Mouse (Mus musculus): ENCODE results near the gene Lca5l. TPM values are rescaled to one million over a fixed set of nuclear protein-coding genes. Genes with fewer than 3 reads are reported as not detected.

The Lca5l gene
- polyA plus RNA-seq, 1 experiment, result 0.06 TPM

DNA sequence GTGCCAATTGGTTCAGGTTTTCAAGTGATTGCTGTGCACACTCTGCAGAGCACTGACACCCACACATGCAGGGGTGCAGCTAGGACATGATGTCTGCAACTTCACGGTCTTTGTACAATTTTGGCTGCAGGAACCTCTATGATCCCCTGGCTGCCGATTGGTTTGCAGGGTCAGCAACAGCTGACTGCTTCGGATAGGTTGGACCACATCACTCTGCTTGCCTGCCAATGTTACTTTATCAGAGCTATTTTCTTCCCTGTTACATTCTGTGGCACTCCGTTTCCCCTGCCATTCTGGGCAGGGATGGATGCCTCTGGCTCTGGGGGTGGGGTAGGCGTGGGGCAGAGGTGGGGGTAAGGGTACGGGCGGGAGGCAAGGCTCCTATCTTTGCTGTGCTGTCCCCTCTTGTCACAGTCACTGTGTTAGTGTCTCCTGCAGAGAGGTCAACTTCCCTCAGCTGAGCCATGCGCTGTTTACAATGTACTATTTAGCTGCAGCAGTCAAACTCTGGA, 37.0 kb upstream of the Lca5l start:
- H3K36me3 ChIP-seq (ENCODE audit: control insufficient read depth, insufficient read depth, low read length), result no peaks in the 10 kb centered on the region
- H3K4me3 ChIP-seq (ENCODE audit: low read depth, low read length), result no peak overlapping the region
- TF ChIP-seq CTCF (IDR thresholded peaks at IDR 0.05; ENCODE audit: extremely low read depth, insufficient read length, insufficient replicate concordance, low read depth, low read length), result no peak
- no peak for TF ChIP-seq POLR2A (IDR thresholded peaks at IDR 0.05; ENCODE audit: low read depth, low read length)
- no peak overlapping the region for H3K27ac ChIP-seq (ENCODE audit: insufficient read depth, low read depth, low read length)
- H3K27me3 ChIP-seq (ENCODE audit: control insufficient read depth, insufficient read depth, low read length), result no peaks in the 10 kb centered on the region
- peaks cover 7% of the 10 kb centered on the region; the same call in 1 of the 2 replicates for H3K4me1 ChIP-seq (ENCODE audit: control insufficient read depth, insufficient read depth, insufficient read length, low read length)
- WGBS, result 73% methylated on average over 8 of the region's 8 CpGs

- 19% methylated on average over 13 of the region's 13 CpGs for WGBS
- Histone ChIP-seq H3K4me1 (ENCODE audit: control insufficient read depth, insufficient read depth, insufficient read length, low read length) (peaks cover 7% of the 10 kb centered on the region; the same call in 1 of the 2 replicates), H3K27me3 (ENCODE audit: control insufficient read depth, insufficient read depth, low read length) (no peaks in the 10 kb centered on the region), H3K27ac (ENCODE audit: insufficient read depth, low read depth, low read length) (0 out of 2 replicates have a peak overlapping the region, but pooled peaks have one; percentile 8), H3K4me3 (ENCODE audit: low read depth, low read length) (no peak overlapping the region), H3K36me3 (ENCODE audit: control insufficient read depth, insufficient read depth, low read length) (no peaks in the 10 kb centered on the region)
- TF ChIP-seq POLR2A (IDR thresholded peaks at IDR 0.05; ENCODE audit: low read depth, low read length), result no peak
- TF ChIP-seq CTCF (IDR thresholded peaks at IDR 0.05; ENCODE audit: extremely low read depth, insufficient read length, insufficient replicate concordance, low read depth, low read length), result no peak
Measured at GRCm38 (mm10) chr16:96228438-96228837, 36.4 kb upstream of the Lca5l start.

- Histone ChIP-seq H3K27me3 (ENCODE audit: control insufficient read depth, insufficient read depth, low read length) (no peaks in the 10 kb centered on the region), H3K36me3 (ENCODE audit: control insufficient read depth, insufficient read depth, low read length) (no peaks in the 10 kb centered on the region), H3K27ac (ENCODE audit: insufficient read depth, low read depth, low read length) (no peak overlapping the region), H3K4me1 (ENCODE audit: control insufficient read depth, insufficient read depth, insufficient read length, low read length) (0 out of 2 replicates have a peak, but pooled peaks cover 1% of the 10 kb centered on the region), H3K4me3 (ENCODE audit: low read depth, low read length) (no peak overlapping the region)
- TF ChIP-seq POLR2A (IDR thresholded peaks at IDR 0.05; ENCODE audit: low read depth, low read length), result no peak
- no peak for TF ChIP-seq CTCF (IDR thresholded peaks at IDR 0.05; ENCODE audit: extremely low read depth, insufficient read length, insufficient replicate concordance, low read depth, low read length)
- WGBS, result 83% methylated on average over 1 of the region's 1 CpGs
Measured at GRCm38 (mm10) chr16:96222452-96222851, 30.4 kb upstream of the Lca5l start.

GRCm38 (mm10) chr16:96221959-96222358, 29.9 kb upstream of the Lca5l start:
- H3K36me3 ChIP-seq (ENCODE audit: control insufficient read depth, insufficient read depth, low read length), result no peaks in the 10 kb centered on the region
- H3K27me3 ChIP-seq (ENCODE audit: control insufficient read depth, insufficient read depth, low read length), result no peaks in the 10 kb centered on the region
- H3K27ac ChIP-seq (ENCODE audit: insufficient read depth, low read depth, low read length), result no peak overlapping the region
- H3K4me1 ChIP-seq (ENCODE audit: control insufficient read depth, insufficient read depth, insufficient read length, low read length), result no peaks in the 10 kb centered on the region
- 72% methylated on average over 3 of the region's 3 CpGs for WGBS
- no peak for TF ChIP-seq POLR2A (IDR thresholded peaks at IDR 0.05; ENCODE audit: low read depth, low read length)
- TF ChIP-seq CTCF (IDR thresholded peaks at IDR 0.05; ENCODE audit: extremely low read depth, insufficient read length, insufficient replicate concordance, low read depth, low read length), result no peak
- no peak overlapping the region for H3K4me3 ChIP-seq (ENCODE audit: low read depth, low read length)

DNA sequence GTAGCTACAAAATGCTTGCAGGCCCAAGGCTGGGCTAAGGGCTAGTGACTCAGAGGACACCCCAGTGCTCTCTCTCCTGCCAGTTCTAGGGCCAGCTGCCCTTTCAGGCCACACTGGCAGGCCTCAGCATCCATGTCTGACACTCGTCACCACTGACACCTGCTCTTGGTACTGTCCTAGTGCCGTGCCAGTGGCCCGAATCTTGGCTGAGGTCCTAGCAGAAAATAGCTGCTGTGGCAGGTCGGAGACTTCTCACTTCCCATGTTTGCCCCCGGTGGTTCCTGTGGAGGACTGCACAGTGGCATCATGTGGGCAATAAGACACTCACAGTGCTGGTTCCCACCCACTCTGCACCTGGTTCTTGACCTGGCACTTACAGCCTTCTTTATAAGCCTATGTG, 29.4 kb upstream of the Lca5l start:
- WGBS, result 49% methylated on average over 5 of the region's 5 CpGs
- Histone ChIP-seq H3K36me3 (ENCODE audit: control insufficient read depth, insufficient read depth, low read length) (no peaks in the 10 kb centered on the region), H3K27me3 (ENCODE audit: control insufficient read depth, insufficient read depth, low read length) (no peaks in the 10 kb centered on the region), H3K4me3 (ENCODE audit: low read depth, low read length) (no peak overlapping the region), H3K4me1 (ENCODE audit: control insufficient read depth, insufficient read depth, insufficient read length, low read length) (no peaks in the 10 kb centered on the region), H3K27ac (ENCODE audit: insufficient read depth, low read depth, low read length) (no peak overlapping the region)
- no peak for TF ChIP-seq POLR2A (IDR thresholded peaks at IDR 0.05; ENCODE audit: low read depth, low read length)
- TF ChIP-seq CTCF (IDR thresholded peaks at IDR 0.05; ENCODE audit: extremely low read depth, insufficient read length, insufficient replicate concordance, low read depth, low read length), result no peak

DNA sequence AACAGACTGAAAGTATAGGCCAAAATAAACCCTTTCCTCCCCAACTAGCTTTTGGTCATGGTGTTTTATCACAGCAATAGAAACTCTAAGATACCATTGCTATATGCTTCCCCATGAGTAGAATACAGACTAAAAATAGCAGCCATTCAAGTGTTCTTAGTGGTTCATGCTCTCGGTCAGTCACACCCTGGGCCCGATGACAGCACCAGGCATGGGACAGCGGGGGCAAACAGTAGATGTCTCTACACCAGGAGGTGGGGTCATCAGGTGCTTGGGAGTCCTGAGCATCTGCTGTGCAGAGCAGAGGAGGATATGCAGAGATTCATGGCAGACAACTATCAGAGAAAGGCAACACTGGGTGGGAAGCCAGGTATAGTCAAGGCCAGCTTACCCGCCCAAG, 21.0 kb upstream of the Lca5l start:
- Histone ChIP-seq H3K27ac (ENCODE audit: insufficient read depth, low read depth, low read length) (no peak overlapping the region), H3K36me3 (ENCODE audit: control insufficient read depth, insufficient read depth, low read length) (no peaks in the 10 kb centered on the region), H3K4me1 (ENCODE audit: control insufficient read depth, insufficient read depth, insufficient read length, low read length) (peaks cover 9% of the 10 kb centered on the region; the same call in 1 of the 2 replicates), H3K4me3 (ENCODE audit: low read depth, low read length) (no peak overlapping the region), H3K27me3 (ENCODE audit: control insufficient read depth, insufficient read depth, low read length) (no peaks in the 10 kb centered on the region)
- WGBS, result 97% methylated on average over 4 of the region's 4 CpGs
- TF ChIP-seq POLR2A (IDR thresholded peaks at IDR 0.05; ENCODE audit: low read depth, low read length) (no peak), CTCF (IDR thresholded peaks at IDR 0.05; ENCODE audit: extremely low read depth, insufficient read length, insufficient replicate concordance, low read depth, low read length) (no peak)

GRCm38 (mm10) chr16:96210856-96211255, 18.8 kb upstream of the Lca5l start:
- no peak for TF ChIP-seq CTCF (IDR thresholded peaks at IDR 0.05; ENCODE audit: extremely low read depth, insufficient read length, insufficient replicate concordance, low read depth, low read length)
- no peak for TF ChIP-seq POLR2A (IDR thresholded peaks at IDR 0.05; ENCODE audit: low read depth, low read length)
- H3K4me1 ChIP-seq (ENCODE audit: control insufficient read depth, insufficient read depth, insufficient read length, low read length), result peaks cover 9% of the 10 kb centered on the region; the same call in 1 of the 2 replicates
- 79% methylated on average over 7 of the region's 7 CpGs for WGBS
- no peak overlapping the region for H3K4me3 ChIP-seq (ENCODE audit: low read depth, low read length)
- no peak overlapping the region for H3K27ac ChIP-seq (ENCODE audit: insufficient read depth, low read depth, low read length)
- H3K27me3 ChIP-seq (ENCODE audit: control insufficient read depth, insufficient read depth, low read length), result no peaks in the 10 kb centered on the region
- H3K36me3 ChIP-seq (ENCODE audit: control insufficient read depth, insufficient read depth, low read length), result no peaks in the 10 kb centered on the region
